28 mouse cellular contexts compared by ENCODE assay signal in the genomic region with DNA sequence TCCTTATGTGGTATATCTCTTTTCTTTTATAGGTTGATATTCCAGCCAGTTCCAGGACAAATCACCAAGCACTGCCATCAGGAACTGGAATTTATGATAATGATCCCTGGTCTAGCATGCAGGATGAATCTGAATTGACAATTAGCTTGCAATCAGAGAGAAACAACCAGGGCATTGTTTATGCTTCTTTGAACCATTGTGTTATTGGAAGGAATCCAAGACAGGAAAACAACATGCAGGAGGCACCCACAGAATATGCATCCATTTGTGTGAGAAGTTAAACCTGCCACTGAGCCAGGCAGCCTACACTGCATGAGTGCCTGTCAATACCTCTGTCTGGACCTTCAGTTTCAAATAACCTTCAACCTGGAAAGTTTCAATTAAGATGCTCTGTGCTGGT. TPM values are rescaled to one million over a fixed set of nuclear protein-coding genes. Genes with fewer than 3 reads are reported as not detected.
DNase-seq lines count a peak whose midpoint lies in the region; ATAC-seq and TF ChIP-seq lines count a peak whose summit lies in the region.
"Had no signal": no experiment of that assay in that cellular context is flagged by ENCODE, and none has a peak within 500 bp of the region (broad histone marks: within the 10 kb centered on the region; RNA-seq: fewer than 3 reads in every experiment).

No protein-coding gene starts in this region.

- H3K4me2 ChIP-seq in forebrain, embryonic 15.5 days (replicated peaks), result no peak overlapping the region
- H3K4me2 ChIP-seq in hindbrain, postnatal 0 days (ENCODE audit: low read depth, low read length), result no peak overlapping the region
- no peak overlapping the region for H3K4me2 ChIP-seq in hindbrain, embryonic 16.5 days (ENCODE audit: low read length)
- H3K4me2 ChIP-seq in midbrain, postnatal 0 days (ENCODE audit: low read depth, low read length, poor library complexity, severe bottlenecking), result no peak overlapping the region
- H3K4me2 ChIP-seq: embryonic facial prominence, embryonic 13.5 days; heart, embryonic 12.5 days; hindbrain, embryonic 15.5 days; kidney, embryonic 15.5 days; liver, embryonic 13.5 days; stomach, embryonic 15.5 days had no signal

- no peaks in the 10 kb centered on the region for H3K36me3 ChIP-seq in forebrain, embryonic 15.5 days
- no peaks in the 10 kb centered on the region for H3K36me3 ChIP-seq in forebrain, embryonic 10.5 days (replicated peaks)
- no peaks in the 10 kb centered on the region for H3K36me3 ChIP-seq in hindbrain, postnatal 0 days (ENCODE audit: insufficient read depth, low read length)
- H3K36me3 ChIP-seq in hindbrain, embryonic 16.5 days (ENCODE audit: control insufficient read depth, insufficient read depth, low read length), result no peaks in the 10 kb centered on the region
- H3K36me3 ChIP-seq in midbrain, postnatal 0 days (ENCODE audit: insufficient read depth, low read length), result no peaks in the 10 kb centered on the region
- no peaks in the 10 kb centered on the region for H3K36me3 ChIP-seq in midbrain, embryonic 10.5 days
- H3K36me3 ChIP-seq: embryonic facial prominence, embryonic 13.5 days; heart, embryonic 12.5 days; hindbrain, embryonic 15.5 days; kidney, embryonic 15.5 days; liver, embryonic 13.5 days; stomach, embryonic 15.5 days had no signal

- H3K27me3 ChIP-seq in forebrain, embryonic 15.5 days, result no peaks in the 10 kb centered on the region
- no peaks in the 10 kb centered on the region for H3K27me3 ChIP-seq in forebrain, embryonic 10.5 days (ENCODE audit: poor library complexity, severe bottlenecking)
- H3K27me3 ChIP-seq in hindbrain, postnatal 0 days (ENCODE audit: insufficient read depth, low read length), result no peaks in the 10 kb centered on the region
- H3K27me3 ChIP-seq in hindbrain, embryonic 16.5 days (replicated peaks; ENCODE audit: control insufficient read depth, insufficient read depth, low read length), result no peaks in the 10 kb centered on the region
- no peaks in the 10 kb centered on the region for H3K27me3 ChIP-seq in midbrain, postnatal 0 days (ENCODE audit: insufficient read depth, low read length)
- H3K27me3 ChIP-seq in midbrain, embryonic 10.5 days (ENCODE audit: low read depth, poor library complexity, severe bottlenecking), result no peaks in the 10 kb centered on the region
- H3K27me3 ChIP-seq: embryonic facial prominence, embryonic 13.5 days; heart, embryonic 12.5 days; hindbrain, embryonic 15.5 days; kidney, embryonic 15.5 days; liver, embryonic 13.5 days; stomach, embryonic 15.5 days had no signal

- no peaks in the 10 kb centered on the region for H3K9me3 ChIP-seq in forebrain, embryonic 15.5 days
- H3K9me3 ChIP-seq in forebrain, embryonic 10.5 days, result no peaks in the 10 kb centered on the region
- H3K9me3 ChIP-seq in hindbrain, postnatal 0 days (ENCODE audit: low read length), result no peaks in the 10 kb centered on the region
- H3K9me3 ChIP-seq in hindbrain, embryonic 16.5 days (ENCODE audit: control insufficient read depth, low read length), result no peaks in the 10 kb centered on the region
- no peaks in the 10 kb centered on the region for H3K9me3 ChIP-seq in midbrain, postnatal 0 days (ENCODE audit: low read length)
- no peaks in the 10 kb centered on the region for H3K9me3 ChIP-seq in midbrain, embryonic 10.5 days (replicated peaks)
- H3K9me3 ChIP-seq: embryonic facial prominence, embryonic 13.5 days; heart, embryonic 12.5 days; hindbrain, embryonic 15.5 days; kidney, embryonic 15.5 days; liver, embryonic 13.5 days; stomach, embryonic 15.5 days had no signal

- no peak for TF ChIP-seq CTCF in hindbrain, postnatal 0 days (IDR thresholded peaks at IDR 0.05; ENCODE audit: low read depth)
- TF ChIP-seq CTCF in midbrain, postnatal 0 days (IDR thresholded peaks at IDR 0.05), result no peak

- H3K4me1 ChIP-seq in forebrain, embryonic 15.5 days, result no peaks in the 10 kb centered on the region
- H3K4me1 ChIP-seq in forebrain, embryonic 10.5 days, result peaks cover 2% of the 10 kb centered on the region
- no peaks in the 10 kb centered on the region; the same call in 1 of the 2 replicates for H3K4me1 ChIP-seq in hindbrain, postnatal 0 days (ENCODE audit: insufficient read depth, low read length)
- H3K4me1 ChIP-seq in hindbrain, embryonic 16.5 days (ENCODE audit: control insufficient read depth, insufficient read depth, low read depth, low read length), result no peaks in the 10 kb centered on the region
- H3K4me1 ChIP-seq in midbrain, postnatal 0 days (ENCODE audit: insufficient read depth, low read length), result no peaks in the 10 kb centered on the region
- peaks cover 5% of the 10 kb centered on the region; the same call in 1 of the 2 replicates for H3K4me1 ChIP-seq in midbrain, embryonic 10.5 days
- H3K4me1 ChIP-seq: embryonic facial prominence, embryonic 13.5 days; heart, embryonic 12.5 days; hindbrain, embryonic 15.5 days; kidney, embryonic 15.5 days; liver, embryonic 13.5 days; stomach, embryonic 15.5 days had no signal

- DNase-seq in forebrain, embryonic 10.5 days (ENCODE audit: extremely low spot score, low spot score), result no peak
- DNase-seq in hindbrain, postnatal 0 days (ENCODE audit: low spot score), result peak; percentile 4
- DNase-seq in midbrain, postnatal 0 days (ENCODE audit: low spot score), result peak; percentile 9
- DNase-seq in midbrain, embryonic 10.5 days (ENCODE audit: low spot score), result no peak
- DNase-seq in brain, adult 2 months (ENCODE audit: low read depth, low spot score), result peak; percentile 63
- no peak for DNase-seq in cerebellum, postnatal 10 days
- DNase-seq: cerebellum, adult 11-12 months; cerebellum, postnatal 36 days; embryo, embryonic 11 days; gastrocnemius, postnatal 10 days; heart, adult 11 months; heart, postnatal 10 days; kidney, postnatal 4 days; liver, embryonic 13.5 days; thymus, adult 18-20 months; thymus, postnatal 36 days had no signal

- no peak overlapping the region for H3K27ac ChIP-seq in forebrain, embryonic 15.5 days (replicated peaks)
- no peak overlapping the region for H3K27ac ChIP-seq in forebrain, embryonic 10.5 days
- no peak overlapping the region for H3K27ac ChIP-seq in hindbrain, postnatal 0 days
- H3K27ac ChIP-seq in hindbrain, embryonic 16.5 days (ENCODE audit: low read depth, low read length), result no peak overlapping the region
- H3K27ac ChIP-seq in midbrain, postnatal 0 days (ENCODE audit: low read depth, low read length), result no peak overlapping the region
- H3K27ac ChIP-seq in midbrain, embryonic 10.5 days (replicated peaks), result no peak overlapping the region
- H3K27ac ChIP-seq: embryonic facial prominence, embryonic 13.5 days; hindbrain, embryonic 15.5 days; kidney, embryonic 15.5 days; left cerebral cortex, adult 2 months; liver, embryonic 13.5 days; macrophage; stomach, embryonic 15.5 days had no signal

- ATAC-seq in forebrain, embryonic 15.5 days (replicated peaks), result 0 out of 2 replicates have a peak, but pooled peaks have one; percentile 23
- ATAC-seq in hindbrain, postnatal 0 days, result no peak
- ATAC-seq in hindbrain, embryonic 16.5 days, result no peak
- ATAC-seq in midbrain, postnatal 0 days (ENCODE audit: low FRiP score), result no peak
- ATAC-seq: CD4-positive, CD25-positive, alpha-beta regulatory T cell, adult 4 months; intestine, embryonic 16.5 days had no signal

- H3K4me3 ChIP-seq in forebrain, embryonic 15.5 days, result no peak overlapping the region
- H3K4me3 ChIP-seq in forebrain, embryonic 10.5 days, result no peak overlapping the region
- H3K4me3 ChIP-seq in hindbrain, postnatal 0 days (ENCODE audit: low read length), result no peak overlapping the region
- no peak overlapping the region for H3K4me3 ChIP-seq in hindbrain, embryonic 16.5 days (ENCODE audit: low read length)
- H3K4me3 ChIP-seq in midbrain, postnatal 0 days (ENCODE audit: low read depth, low read length), result no peak overlapping the region
- H3K4me3 ChIP-seq in midbrain, embryonic 10.5 days, result no peak overlapping the region
- H3K4me3 ChIP-seq: embryonic facial prominence, embryonic 13.5 days; erythroblast, embryonic 14.5 days; heart, embryonic 12.5 days; hindbrain, embryonic 15.5 days; kidney, embryonic 15.5 days; left cerebral cortex, adult 2 months; liver, embryonic 13.5 days; stomach, embryonic 15.5 days had no signal

- H3K9ac ChIP-seq in forebrain, embryonic 15.5 days (replicated peaks), result no peak overlapping the region
- H3K9ac ChIP-seq in hindbrain, postnatal 0 days (replicated peaks; ENCODE audit: low read length), result no peak overlapping the region
- H3K9ac ChIP-seq in hindbrain, embryonic 16.5 days (ENCODE audit: low read depth, low read length), result no peak overlapping the region
- no peak overlapping the region for H3K9ac ChIP-seq in midbrain, postnatal 0 days (replicated peaks; ENCODE audit: low read length, poor library complexity, severe bottlenecking)
- H3K9ac ChIP-seq: embryonic facial prominence, embryonic 13.5 days; heart, embryonic 12.5 days; hindbrain, embryonic 15.5 days; kidney, embryonic 15.5 days; liver, embryonic 13.5 days; stomach, embryonic 15.5 days had no signal

RNA-seq across cellular contexts. Expression of a gene that starts 26.2 kb away (rescaled TPM):
- 0.23 TPM in 1 of 2 replicates, not detected in the other for polyA plus RNA-seq in forebrain, embryonic 15.5 days (2015; fragmentation: Nextera tagmentation; extraction: Ambion mirVana)
- polyA plus RNA-seq in forebrain, embryonic 10.5 days (2016; fragmentation: Nextera tagmentation; extraction: Ambion mirVana), result 0.11 and 0.30 TPM in 2 replicates
- total RNA-seq in hindbrain, postnatal 0 days (2014; rRNA removed), result 0.16 TPM in 1 of 2 replicates, not detected in the other
- 0.21 TPM in 1 of 2 replicates, not detected in the other for polyA plus RNA-seq in hindbrain, postnatal 0 days (2015; fragmentation: Nextera tagmentation; extraction: Ambion mirVana)
- polyA plus RNA-seq in hindbrain, embryonic 16.5 days (2015; fragmentation: Nextera tagmentation; extraction: Ambion mirVana), result 0.06 and 0.11 TPM in 2 replicates
- total RNA-seq in midbrain, postnatal 0 days (2014; rRNA removed), result 0.52 TPM in 1 of 2 replicates, not detected in the other
- polyA plus RNA-seq in midbrain, postnatal 0 days (2015; fragmentation: Nextera tagmentation; extraction: Ambion mirVana), result 0.12 and 0.21 TPM in 2 replicates
- polyA plus RNA-seq in midbrain, embryonic 10.5 days (2016; fragmentation: Nextera tagmentation; extraction: Ambion mirVana), result 0.72 and 0.73 TPM in 2 replicates
- polyA plus RNA-seq: erythroblast, embryonic 14.5 days; heart, embryonic 12.5 days had no signal

Comparison
In these comparisons a context has a peak if more than half of its experiments do, and no peak if none do; other contexts are left out.
1. DNase-seq: peak in hindbrain, postnatal 0 days (single experiment), midbrain, postnatal 0 days (single experiment) and brain, adult 2 months (single experiment); none in forebrain, embryonic 10.5 days (single experiment), midbrain, embryonic 10.5 days (single experiment) and cerebellum, postnatal 10 days (0 of 2).